Mouse (Mus musculus) right cerebral cortex, adult 18-20 months (tissue): ENCODE data around the gene Fam186b.
"Not testable (repeated sequence)": the region's sequence is repeated elsewhere in the genome, so short reads cannot be mapped to it uniquely, and the experiment has no call there.

Experiments
- DNase-seq: peaks from one replicate; pipeline ENCODE4 v3.0.0; 2022; ENCODE audit warnings: mixed read lengths

Fam186b gene

GRCm38 (mm10) chr15:99255241-99255749 lies 40.4 kb downstream of the Fam186b start:
- no peak for DNase-seq

- DNase-seq, result no peak
These were observed 41.1 kb downstream of the Fam186b start for GRCm38 (mm10) chr15:99254477-99255005.

GRCm38 (mm10) chr15:99253772-99254171 lies 41.9 kb downstream of the Fam186b start:
- DNase-seq, result no peak

GRCm38 (mm10) chr15:99253175-99253479 lies 42.6 kb downstream of the Fam186b start:
- not testable (repeated sequence) for DNase-seq

GRCm38 (mm10) chr15:99252381-99253174 lies 43.1 kb downstream of the Fam186b start:
- no peak for DNase-seq

GRCm38 (mm10) chr15:99251626-99252380 lies 43.9 kb downstream of the Fam186b start, which contains the start of gene Mcrs1:
Gene Mcrs1, minus strand, starts transcription at chr15:99251961.
- DNase-seq, result peak; percentile 98

GRCm38 (mm10) chr15:99251111-99251510 lies 44.6 kb downstream of the Fam186b start:
- not testable (repeated sequence) for DNase-seq

- DNase-seq, result no peak
These were observed 45.8 kb downstream of the Fam186b start for GRCm38 (mm10) chr15:99249938-99250337.

- DNase-seq, result peak; percentile 92
These were observed 46.7 kb downstream of the Fam186b start for GRCm38 (mm10) chr15:99248972-99249371.

GRCm38 (mm10) chr15:99246736-99247135 lies 49.0 kb downstream of the Fam186b start:
- DNase-seq, result not testable (repeated sequence)

- DNase-seq, result no peak
These were observed 53.6 kb downstream of the Fam186b start for GRCm38 (mm10) chr15:99242045-99242444.

- DNase-seq, result no peak
These were observed 54.4 kb downstream of the Fam186b start for GRCm38 (mm10) chr15:99241249-99241648.

GRCm38 (mm10) chr15:99240129-99240528 lies 55.6 kb downstream of the Fam186b start:
- no peak for DNase-seq

- no peak for DNase-seq
These were observed 57.7 kb downstream of the Fam186b start for GRCm38 (mm10) chr15:99238006-99238405.

- no peak for DNase-seq
These were observed 61.2 kb downstream of the Fam186b start for GRCm38 (mm10) chr15:99234326-99235010.

- no peak for DNase-seq
These were observed 62.0 kb downstream of the Fam186b start for GRCm38 (mm10) chr15:99233719-99234118.

GRCm38 (mm10) chr15:99231998-99232397 lies 63.7 kb downstream of the Fam186b start:
- no peak for DNase-seq

GRCm38 (mm10) chr15:99226090-99226489 lies 69.6 kb downstream of the Fam186b start:
- DNase-seq, result no peak

- DNase-seq, result peak; percentile 68
These were observed 70.4 kb downstream of the Fam186b start for GRCm38 (mm10) chr15:99225081-99225810.

- peak; percentile 86 for DNase-seq
These were observed 71.3 kb downstream of the Fam186b start, which contains the start of gene Kcnh3 for GRCm38 (mm10) chr15:99224208-99224911. Gene Kcnh3, plus strand, starts transcription at chr15:99224861.

GRCm38 (mm10) chr15:99223585-99224207 lies 72.0 kb downstream of the Fam186b start:
- peak; percentile 89 for DNase-seq
